Mouse (Mus musculus): ENCODE measurements around the gene Nbeal1. TPM values are rescaled to one million over a fixed set of nuclear protein-coding genes. Genes with fewer than 3 reads are reported as not detected.

Nbeal1 gene
- polyA plus RNA-seq (2017; shearing (Covaris generic)), result 13.5 TPM

GRCm38 (mm10) chr1:60179932-60180783 lies at the start of gene Nbeal1:
TSS of gene Nbeal1 (plus strand) at chr1:60180599.

GRCm38 (mm10) chr1:60342808-60343629 lies 162.6 kb downstream of the Nbeal1 start, which contains the start of gene Cyp20a1:
TSS of gene Cyp20a1 (plus strand) at chr1:60343323.

Other genes starting within 250 kb of the Nbeal1 start
- gene Ica1l, start 137.4 kb upstream of the Nbeal1 start, polyA plus RNA-seq (2017; shearing (Covaris generic)), result 0.20 TPM
- gene Carf, start 82.4 kb upstream of the Nbeal1 start, polyA plus RNA-seq (2017; shearing (Covaris generic)), result 4.3 TPM
- gene Wdr12, start 82.0 kb upstream of the Nbeal1 start, polyA plus RNA-seq (2017; shearing (Covaris generic)), result 58.2 TPM
- 7.2 TPM for gene Cyp20a1, start 162.7 kb downstream of the Nbeal1 start, polyA plus RNA-seq (2017; shearing (Covaris generic))
- gene Abi2, start 229.0 kb downstream of the Nbeal1 start, polyA plus RNA-seq (2017; shearing (Covaris generic)), result 4.4 TPM

Measured in naive thymus-derived CD4-positive, alpha-beta T cell, adult 5 months (primary cell).